Mouse (Mus musculus): ENCODE results near the gene Xylt1. TPM values are rescaled to one million over a fixed set of nuclear protein-coding genes. Genes with fewer than 3 reads are reported as not detected.

Xylt1 gene
- total and polyA plus RNA-seq, 3 experiments = 9.0 to 13.3 TPM; not detected in 1

DNA sequence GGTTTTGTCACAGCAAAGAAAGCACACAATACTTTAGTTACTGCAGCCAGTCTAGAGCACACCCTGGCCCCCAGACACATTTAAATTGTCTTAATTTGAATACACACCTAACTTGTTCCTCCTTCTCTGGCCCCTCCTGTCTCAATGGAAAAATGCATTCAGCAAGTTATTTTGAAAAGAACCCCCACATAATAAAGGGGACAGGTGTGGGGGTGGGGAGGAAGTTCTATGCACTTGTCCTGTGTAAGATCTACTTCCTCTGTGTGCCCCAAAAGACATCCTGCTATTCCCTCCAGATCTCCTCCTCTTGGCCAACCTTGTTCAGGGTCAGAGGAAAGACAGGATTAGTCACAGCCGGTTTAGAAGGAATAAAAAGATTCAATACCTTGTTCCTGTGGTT is 135.0 kb downstream of the Xylt1 start:
- Histone ChIP-seq H3K36me3 (ENCODE audit: control insufficient read depth in 1 of 2, insufficient read depth in 2 of 2, low read length in 2 of 2) (peaks cover 0 to 9% of the 10 kb centered on the region in 2 experiments; a peak in 1 of 4 replicates), H3K27me3 (ENCODE audit: control insufficient read depth in 1 of 2, insufficient read depth in 2 of 2, low read length in 2 of 2) (no peaks in the 10 kb centered on the region), H3K79me2 (ENCODE audit: control insufficient read depth, insufficient read depth, low read length, poor library complexity) (no peaks in the 10 kb centered on the region), H3K9ac (ENCODE audit: control insufficient read depth, low read depth, low read length, poor library complexity, severe bottlenecking) (no peak overlapping the region), H3K4me1 (ENCODE audit: control insufficient read depth in 1 of 2, insufficient read depth in 2 of 2, low read length in 2 of 2) (peaks cover 12 to 14% of the 10 kb centered on the region in 2 experiments), H3K9me3 (replicated peaks; ENCODE audit: insufficient read depth, low read length) (no peaks in the 10 kb centered on the region), H3K4me3 (ENCODE audit: control insufficient read depth in 1 of 2, insufficient read depth in 1 of 2, low read depth in 2 of 2, low read length in 2 of 2) (no peak overlapping the region), H3K27ac (ENCODE audit: control insufficient read depth, low read depth, low read length) (no peak overlapping the region)
- TF ChIP-seq UBTF (IDR thresholded peaks at IDR 0.05; ENCODE audit: borderline replicate concordance, insufficient read depth, low read depth, low read length) (no peak), SMC3 (IDR thresholded peaks at IDR 0.05; ENCODE audit: low read depth, low read length) (no peak), ZC3H11A (IDR thresholded peaks at IDR 0.05; ENCODE audit: low read depth, low read length) (no peak), CHD2 (IDR thresholded peaks at IDR 0.05; ENCODE audit: low read length) (no peak), MYC (IDR thresholded peaks at IDR 0.05; ENCODE audit: low read depth, low read length) (no peak), TBP (IDR thresholded peaks at IDR 0.05; ENCODE audit: low read depth, low read length) (no peak), RCOR1 (IDR thresholded peaks at IDR 0.05; ENCODE audit: low read depth, low read length) (no peak), GATA1 (IDR thresholded peaks at IDR 0.05; ENCODE audit: low read depth, low read length) (no peak), TCF12 (IDR thresholded peaks at IDR 0.05; ENCODE audit: low read depth, low read length) (no peak), ETS1 (IDR thresholded peaks at IDR 0.05; ENCODE audit: low read depth, low read length) (no peak), NRF1 (IDR thresholded peaks at IDR 0.05; ENCODE audit: insufficient read depth, low read depth, low read length, poor library complexity, severe bottlenecking) (no peak)
- no peak for DNase-seq (ENCODE audit: low read depth, low spot score)

DNA sequence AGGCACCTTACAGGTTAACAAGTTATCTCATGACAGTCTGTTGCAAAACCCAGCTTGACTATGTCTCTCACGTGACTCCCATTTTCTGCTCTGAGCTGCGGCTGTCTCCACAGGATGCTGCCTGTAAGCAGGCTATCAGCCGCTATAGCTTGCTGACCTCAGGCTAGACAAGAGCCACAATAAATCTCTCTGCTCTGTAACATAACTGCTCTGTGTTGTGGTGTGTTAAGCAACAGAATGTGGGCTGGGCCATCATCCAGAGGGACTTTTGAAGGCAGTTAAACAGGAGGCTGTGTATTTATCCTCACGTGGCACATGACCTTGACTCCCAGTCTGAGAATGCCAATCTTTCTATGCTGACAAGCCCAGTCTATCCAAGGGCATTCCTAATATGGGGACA is 136.1 kb downstream of the Xylt1 start:
- Histone ChIP-seq H3K79me2 (ENCODE audit: control insufficient read depth, insufficient read depth, low read length, poor library complexity) (no peaks in the 10 kb centered on the region), H3K27ac (ENCODE audit: control insufficient read depth, low read depth, low read length) (no peak overlapping the region), H3K36me3 (ENCODE audit: control insufficient read depth in 1 of 2, insufficient read depth in 2 of 2, low read length in 2 of 2) (peaks cover 0 to 17% of the 10 kb centered on the region in 2 experiments; a peak in 2 of 4 replicates), H3K9ac (ENCODE audit: control insufficient read depth, low read depth, low read length, poor library complexity, severe bottlenecking) (no peak overlapping the region), H3K27me3 (ENCODE audit: control insufficient read depth in 1 of 2, insufficient read depth in 2 of 2, low read length in 2 of 2) (no peaks in the 10 kb centered on the region), H3K4me1 (ENCODE audit: control insufficient read depth in 1 of 2, insufficient read depth in 2 of 2, low read length in 2 of 2) (peaks cover 18 to 24% of the 10 kb centered on the region in 2 experiments), H3K9me3 (replicated peaks; ENCODE audit: insufficient read depth, low read length) (no peaks in the 10 kb centered on the region), H3K4me3 (ENCODE audit: control insufficient read depth in 1 of 2, insufficient read depth in 1 of 2, low read depth in 2 of 2, low read length in 2 of 2) (no peak overlapping the region)
- DNase-seq (ENCODE audit: low read depth, low spot score) = no peak
- TF ChIP-seq KAT2A (conservative IDR thresholded peaks at IDR 0.05; ENCODE audit: low read depth, low read length) = no peak
- TF ChIP-seq USF1 (IDR thresholded peaks at IDR 0.05; ENCODE audit: low read depth, low read length) = peak; percentile 43; the same call in 1 of the 2 replicates

DNA sequence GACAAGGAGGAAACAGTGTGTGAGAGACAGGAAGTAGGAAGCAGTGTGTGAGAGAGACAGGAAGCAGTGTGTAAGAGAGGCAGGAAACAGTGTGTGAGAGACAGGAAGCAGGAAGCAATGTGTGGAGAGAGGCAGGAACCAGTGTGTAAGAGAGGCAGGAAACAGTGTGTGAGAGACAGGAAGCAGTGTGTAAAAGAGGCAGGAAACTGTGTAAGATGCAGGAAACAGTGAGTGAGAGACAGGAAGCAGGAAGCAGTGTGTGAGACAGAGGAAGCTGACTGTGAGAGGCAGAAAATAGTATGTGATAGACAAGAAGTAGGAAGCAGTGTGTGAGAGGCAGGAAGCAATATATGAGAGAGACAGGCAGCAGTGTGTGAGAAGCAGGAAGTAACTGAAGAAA is 140.6 kb downstream of the Xylt1 start:
- Histone ChIP-seq H3K79me2 (ENCODE audit: control insufficient read depth, insufficient read depth, low read length, poor library complexity) (no peaks in the 10 kb centered on the region), H3K4me1 (ENCODE audit: control insufficient read depth in 1 of 2, insufficient read depth in 2 of 2, low read length in 2 of 2) (peaks cover 21 to 41% of the 10 kb centered on the region in 2 experiments), H3K9me3 (replicated peaks; ENCODE audit: insufficient read depth, low read length) (no peaks in the 10 kb centered on the region), H3K27me3 (ENCODE audit: control insufficient read depth in 1 of 2, insufficient read depth in 2 of 2, low read length in 2 of 2) (no peaks in the 10 kb centered on the region), H3K4me3 (ENCODE audit: control insufficient read depth in 1 of 2, insufficient read depth in 1 of 2, low read depth in 2 of 2, low read length in 2 of 2) (peak overlapping the region in 1 of 2 experiments; percentile 22; a peak in 2 of 4 replicates), H3K27ac (ENCODE audit: control insufficient read depth, low read depth, low read length) (peak overlapping the region; percentile 82), H3K36me3 (ENCODE audit: control insufficient read depth in 1 of 2, insufficient read depth in 2 of 2, low read length in 2 of 2) (peaks cover 0 to 29% of the 10 kb centered on the region in 2 experiments; a peak in 2 of 4 replicates), H3K9ac (ENCODE audit: control insufficient read depth, low read depth, low read length, poor library complexity, severe bottlenecking) (peak overlapping the region; percentile 51; the same call in 1 of the 2 replicates)
- peak; percentile 60 for DNase-seq (ENCODE audit: low read depth, low spot score)
- TF ChIP-seq HCFC1 (IDR thresholded peaks at IDR 0.05; ENCODE audit: low read depth, low read length) = peak; percentile 73
- no peak; the same call in 1 of the 2 replicates for TF ChIP-seq MXI1 (IDR thresholded peaks at IDR 0.05; ENCODE audit: low read depth, low read length)
- TF ChIP-seq GATA1 (IDR thresholded peaks at IDR 0.05; ENCODE audit: low read depth, low read length) = no peak
- peak; percentile 83 for TF ChIP-seq ELF1 (IDR thresholded peaks at IDR 0.05; ENCODE audit: low read depth, low read length)
- TF ChIP-seq POLR2A (IDR thresholded peaks at IDR 0.05; ENCODE audit: control insufficient read depth in 1 of 2, insufficient read depth in 1 of 2, low read depth in 1 of 2, low read length in 2 of 2, poor library complexity in 1 of 2) = no peak

All from MEL (cell line).